Mouse (Mus musculus): Measurements from ENCODE around the gene Mylk2.

Gene Mylk2

DNA sequence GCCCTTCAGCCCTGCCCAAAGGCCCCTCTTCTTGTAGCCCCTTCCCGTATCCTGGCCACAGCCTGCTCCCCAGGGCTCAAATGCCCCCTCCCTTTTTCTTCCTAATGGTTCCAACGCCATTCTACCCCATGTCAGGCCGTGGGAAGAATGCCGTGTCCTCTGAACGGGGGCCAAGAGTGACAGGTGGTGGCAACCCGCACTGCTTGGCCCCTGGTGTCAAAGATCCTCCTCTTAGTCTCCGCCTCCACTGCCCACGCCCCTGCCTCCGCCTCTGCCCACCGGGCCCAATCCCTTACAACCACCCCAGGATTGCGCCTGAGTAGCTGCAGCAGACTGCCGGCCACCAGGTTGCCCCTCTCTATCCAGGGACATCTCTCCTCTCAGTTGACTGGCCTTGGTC is at the start of gene Mylk2:
Mylk2 (plus strand) TSS at position 322 of the 400 bp plus-strand sequence.
- no peak for DNase-seq (ENCODE audit: low read depth, low spot score)

DNA sequence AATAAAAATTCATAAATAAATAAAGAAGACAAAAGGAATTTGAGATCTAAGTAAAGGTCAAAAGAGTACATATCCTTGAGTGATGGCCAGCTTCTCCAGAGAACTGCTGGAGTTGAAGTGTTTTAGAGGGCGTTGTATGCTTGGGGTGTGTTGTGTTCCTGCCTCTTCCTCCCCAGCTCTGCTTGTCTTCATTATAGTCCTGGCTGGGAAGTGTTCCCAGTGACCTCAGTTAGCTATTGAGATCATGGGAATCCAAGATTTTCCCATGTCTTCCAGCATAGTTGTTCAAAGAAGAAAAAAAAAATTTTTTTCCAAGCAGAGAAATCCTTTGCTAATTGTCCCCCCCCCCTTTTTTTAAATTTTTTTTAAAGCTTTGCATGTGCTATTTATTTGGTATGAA is 49.3 kb upstream of the Mylk2 start:
- DNase-seq (ENCODE audit: low read depth, low spot score), result no peak

GRCm38 (mm10) chr2:152862638-152863037 is 48.5 kb upstream of the Mylk2 start:
- no peak for DNase-seq (ENCODE audit: low read depth, low spot score)

DNA sequence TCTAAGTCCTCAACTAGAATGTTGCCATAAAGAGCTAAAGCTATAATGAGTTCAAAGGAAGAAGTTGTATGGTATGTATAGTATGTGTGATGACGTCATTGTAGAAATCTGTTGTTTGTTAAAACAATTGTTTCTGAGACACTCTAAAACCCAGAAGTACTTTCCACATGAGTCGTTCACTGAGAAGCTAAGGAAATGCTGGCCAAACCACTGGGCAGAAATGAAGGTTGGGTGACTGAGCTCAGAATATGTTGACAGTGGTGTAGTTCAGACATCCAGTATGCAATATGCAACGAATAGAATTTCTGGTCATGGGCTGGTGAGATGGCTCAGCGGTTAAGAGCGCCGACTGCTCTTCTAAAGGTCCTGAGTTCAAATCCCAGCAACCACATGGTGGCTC is 47.8 kb upstream of the Mylk2 start:
- no peak for DNase-seq (ENCODE audit: low read depth, low spot score)

DNA sequence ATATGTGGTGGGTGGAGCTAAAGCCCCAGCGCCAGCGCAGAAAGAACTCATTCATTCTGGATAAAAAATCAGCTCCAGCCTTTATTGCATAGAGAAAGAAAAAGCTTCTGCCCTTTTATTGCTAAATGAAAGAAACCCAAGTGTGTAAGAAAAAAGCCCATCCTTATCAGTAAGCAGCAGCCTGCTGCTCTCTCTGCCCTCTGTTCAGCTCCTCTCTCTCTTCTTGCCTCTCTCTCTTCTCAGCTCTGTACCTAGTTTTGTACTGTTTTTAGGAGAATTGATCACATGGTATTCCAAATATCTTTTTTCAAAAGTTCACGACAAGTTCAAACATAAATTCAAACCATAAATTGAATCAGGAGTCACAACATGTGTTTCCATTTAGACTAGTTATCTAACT is 32.9 kb upstream of the Mylk2 start:
- DNase-seq (ENCODE audit: low read depth, low spot score), result no peak

GRCm38 (mm10) chr2:152880898-152881297 is 30.3 kb upstream of the Mylk2 start:
- DNase-seq (ENCODE audit: low read depth, low spot score), result no peak

DNA sequence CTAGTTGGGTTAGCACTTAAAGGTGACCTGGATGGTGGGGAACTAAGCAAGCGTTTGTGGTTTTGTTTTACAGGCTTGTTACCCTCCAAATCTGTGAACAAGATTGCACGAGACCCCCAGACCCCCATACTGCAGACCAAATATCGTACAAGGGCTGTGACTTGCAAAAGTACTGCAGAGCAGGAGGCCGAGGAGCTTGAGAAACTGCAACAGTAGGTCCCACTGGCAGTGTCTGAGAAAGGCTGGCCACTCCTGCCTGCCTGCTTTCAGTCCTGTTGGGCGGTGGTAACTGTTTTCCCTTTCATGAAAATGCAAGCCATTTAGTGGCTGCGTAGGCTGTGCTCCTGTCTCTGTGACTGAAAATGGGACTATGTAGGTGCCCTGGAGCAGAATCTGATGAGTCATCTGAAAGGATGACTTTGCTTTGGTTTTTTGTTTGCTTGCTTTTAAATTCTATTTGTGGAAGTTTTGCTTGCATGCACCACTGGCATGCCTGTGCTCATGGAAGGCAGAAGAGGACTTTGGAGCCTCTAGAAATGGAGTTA is 27.0 kb upstream of the Mylk2 start:
- DNase-seq (ENCODE audit: low read depth, low spot score), result no peak

- no peak for DNase-seq (ENCODE audit: low read depth, low spot score)
These were observed 23.9 kb upstream of the Mylk2 start for GRCm38 (mm10) chr2:152887230-152887629.

GRCm38 (mm10) chr2:152888774-152889173 is 22.4 kb upstream of the Mylk2 start:
- DNase-seq (ENCODE audit: low read depth, low spot score), result no peak

- DNase-seq (ENCODE audit: low read depth, low spot score), result no peak
These were observed 15.3 kb upstream of the Mylk2 start for GRCm38 (mm10) chr2:152895834-152896233.

GRCm38 (mm10) chr2:152896926-152897325 is 14.2 kb upstream of the Mylk2 start:
- no peak for DNase-seq (ENCODE audit: low read depth, low spot score)

DNA sequence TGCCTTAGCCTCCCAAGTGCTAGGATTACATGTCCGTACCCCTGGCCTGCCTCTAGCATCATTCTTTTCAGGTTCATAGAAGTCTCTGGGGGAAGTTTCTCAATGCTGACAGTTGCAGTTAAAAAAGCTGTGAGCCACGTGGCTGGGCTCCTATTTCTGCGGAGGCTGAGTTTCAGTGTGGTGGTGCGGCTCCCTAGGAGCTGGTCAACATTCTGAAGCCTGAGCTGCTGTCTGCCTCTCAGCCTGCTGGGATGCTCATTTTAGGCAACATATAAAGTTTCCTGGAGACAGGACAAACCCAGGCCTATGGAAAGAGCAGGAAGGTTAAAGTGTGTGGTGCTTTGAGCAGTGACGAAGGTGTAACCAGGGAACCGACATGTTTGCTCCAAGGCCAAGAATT is 12.1 kb upstream of the Mylk2 start:
- DNase-seq (ENCODE audit: low read depth, low spot score), result no peak

DNA sequence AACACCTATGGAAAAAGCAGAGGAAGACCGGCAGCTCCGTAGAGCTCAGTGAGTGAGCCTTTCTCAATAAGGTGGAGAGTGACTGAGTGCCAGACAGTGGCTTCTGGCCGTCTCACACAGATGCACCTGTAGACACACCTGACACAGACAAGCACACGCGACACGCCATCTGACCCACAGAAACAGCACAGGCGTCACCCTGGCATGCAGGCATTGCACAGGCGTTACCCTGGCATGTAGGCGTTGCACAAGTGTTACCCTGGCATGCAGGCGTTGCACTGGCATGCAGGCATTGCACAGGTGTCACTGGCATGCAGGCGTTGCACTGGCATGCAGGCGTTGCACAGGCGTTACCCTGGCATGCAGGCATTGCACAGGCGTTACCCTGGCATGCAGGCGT is 9.9 kb upstream of the Mylk2 start:
- no peak for DNase-seq (ENCODE audit: low read depth, low spot score)

- DNase-seq (ENCODE audit: low read depth, low spot score), result no peak
These were observed 8.5 kb upstream of the Mylk2 start for GRCm38 (mm10) chr2:152902658-152903057.

- no peak for DNase-seq (ENCODE audit: low read depth, low spot score)
These were observed 7.6 kb upstream of the Mylk2 start for GRCm38 (mm10) chr2:152903586-152903985.

- no peak for DNase-seq (ENCODE audit: low read depth, low spot score)
These were observed 7.0 kb upstream of the Mylk2 start for GRCm38 (mm10) chr2:152904127-152904643.

- peak; percentile 57 for DNase-seq (ENCODE audit: low read depth, low spot score)
These were observed 5.9 kb upstream of the Mylk2 start for GRCm38 (mm10) chr2:152905036-152905829.

DNA sequence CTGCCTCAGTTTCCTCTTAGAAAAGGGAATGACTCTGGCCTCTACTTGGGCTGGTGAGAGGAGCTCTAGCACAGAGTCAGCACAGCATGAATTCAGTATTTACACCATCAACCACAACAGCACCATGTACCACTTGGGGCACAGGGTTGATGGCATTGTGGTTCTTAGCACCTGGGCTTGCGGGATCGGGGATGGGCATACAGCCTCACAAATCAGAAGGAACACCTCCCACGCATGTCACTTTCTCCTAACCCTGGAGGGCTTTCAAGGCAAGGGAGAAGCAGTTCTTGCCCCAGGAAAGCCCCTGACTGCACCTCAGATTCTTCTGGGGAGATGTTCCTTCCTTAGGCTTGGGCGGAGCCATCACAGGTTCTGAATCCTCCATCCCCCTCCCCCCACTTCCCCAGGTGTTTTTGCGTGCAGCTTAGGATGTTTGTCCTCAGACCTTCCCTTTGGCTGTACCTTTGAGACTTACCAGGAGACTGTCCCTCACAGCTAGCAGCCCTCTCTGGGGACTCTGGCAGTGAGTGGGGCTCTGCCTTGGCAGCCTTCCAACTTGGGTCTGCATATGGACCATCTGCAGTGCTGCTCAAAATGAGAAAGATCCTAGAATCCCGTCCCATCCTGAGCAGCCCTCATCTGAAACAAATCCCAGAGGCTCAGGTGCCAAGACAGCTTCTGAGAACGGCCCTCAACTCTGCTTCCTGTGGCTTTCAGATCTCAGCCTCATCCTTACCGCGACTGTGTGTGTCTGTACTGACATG is 4.7 kb upstream of the Mylk2 start:
- DNase-seq (ENCODE audit: low read depth, low spot score), result no peak

DNA sequence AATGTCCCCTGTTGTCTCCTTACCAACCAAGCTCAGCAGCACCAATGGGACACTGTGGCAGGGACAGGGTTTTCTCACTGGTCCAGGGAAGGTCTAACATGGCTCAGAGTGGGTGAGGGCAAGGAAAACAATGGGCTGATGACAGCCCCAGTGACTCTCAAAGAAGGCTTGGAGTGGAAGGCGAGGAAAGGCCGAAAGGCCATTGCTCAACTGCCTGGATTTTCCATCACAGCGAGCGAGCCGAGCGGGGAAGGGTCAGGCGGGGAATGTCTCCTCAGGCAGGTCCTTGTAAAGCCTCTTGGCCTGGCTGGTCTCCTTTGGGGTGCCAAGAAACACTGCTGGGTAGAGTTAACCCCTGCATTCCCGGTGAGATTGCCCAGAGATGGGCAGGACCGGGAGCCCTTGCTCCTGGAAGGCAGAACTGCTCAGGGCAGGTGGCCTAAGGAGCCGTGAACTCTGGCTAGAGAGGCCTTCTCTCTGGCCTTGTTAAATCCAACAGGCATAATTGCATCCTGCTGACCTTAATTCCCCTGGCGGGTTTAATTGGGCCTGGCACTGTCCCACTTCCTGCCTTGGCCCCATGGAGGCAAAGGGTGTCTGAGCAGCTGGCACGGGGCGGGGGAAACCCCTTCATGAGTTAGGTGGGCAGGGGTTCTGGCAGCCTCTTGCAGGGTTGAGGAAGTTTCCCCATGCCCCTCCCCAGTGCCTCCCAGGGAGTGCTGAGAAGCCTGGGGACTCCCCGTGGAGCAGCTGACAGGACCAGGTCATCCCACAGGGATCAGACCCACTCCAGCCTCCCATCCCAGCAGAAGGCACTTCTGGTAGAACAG is 3.8 kb upstream of the Mylk2 start:
- no peak for DNase-seq (ENCODE audit: low read depth, low spot score)

DNA sequence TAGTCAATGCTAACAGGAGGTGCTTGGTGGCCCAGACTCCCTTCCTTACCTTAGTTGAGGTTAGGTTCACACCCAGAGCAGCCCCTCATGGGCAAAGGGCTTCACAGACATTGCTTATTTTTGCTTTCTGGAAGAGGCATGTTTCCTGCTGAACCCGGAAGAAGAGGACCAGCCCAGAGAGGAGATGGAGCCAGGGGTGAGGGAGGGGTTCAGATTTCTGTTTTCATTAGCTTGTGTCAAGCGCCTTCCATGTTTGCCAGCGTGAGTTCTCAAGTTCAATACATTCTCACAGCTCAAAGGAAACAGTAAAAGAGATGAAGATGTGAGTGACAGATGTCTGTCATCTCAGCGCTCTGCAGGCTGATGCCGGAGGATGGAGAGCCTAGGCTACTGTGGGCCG is 1.3 kb upstream of the Mylk2 start:
- DNase-seq (ENCODE audit: low read depth, low spot score), result no peak

- DNase-seq (ENCODE audit: low read depth, low spot score), result no peak
These were observed 280 bp downstream of the Mylk2 start for GRCm38 (mm10) chr2:152911432-152911831.

GRCm38 (mm10) chr2:152913471-152913870 is 2.3 kb downstream of the Mylk2 start:
- DNase-seq (ENCODE audit: low read depth, low spot score), result no peak

Data from mesoderm, embryonic 11.5 days (tissue).